Mouse (Mus musculus): ENCODE results near the gene Gm13090.

The Gm13090 gene

DNA sequence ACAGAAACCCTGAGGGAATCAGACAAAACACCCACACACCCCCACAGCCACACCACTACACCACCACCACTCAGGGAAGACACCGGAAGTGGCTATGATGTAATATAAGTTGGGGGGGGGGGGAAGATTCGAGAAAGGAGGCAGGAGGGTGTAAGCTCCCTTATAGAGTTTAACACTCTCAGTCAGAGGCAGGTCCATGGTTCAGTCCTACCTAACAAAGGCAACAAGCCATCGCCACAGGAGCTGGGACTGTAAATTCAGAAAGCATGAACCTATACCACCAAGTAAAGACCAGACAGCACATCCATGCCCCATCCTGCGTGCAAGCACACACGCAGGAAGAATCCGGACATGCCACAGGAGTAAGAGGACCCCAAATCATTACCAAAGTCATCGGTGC is at the start of gene Gm13090:
TSS of gene Gm13090 (plus strand) at position 301 of the 400 bp plus-strand sequence.
- DNase-seq: no peak

DNA sequence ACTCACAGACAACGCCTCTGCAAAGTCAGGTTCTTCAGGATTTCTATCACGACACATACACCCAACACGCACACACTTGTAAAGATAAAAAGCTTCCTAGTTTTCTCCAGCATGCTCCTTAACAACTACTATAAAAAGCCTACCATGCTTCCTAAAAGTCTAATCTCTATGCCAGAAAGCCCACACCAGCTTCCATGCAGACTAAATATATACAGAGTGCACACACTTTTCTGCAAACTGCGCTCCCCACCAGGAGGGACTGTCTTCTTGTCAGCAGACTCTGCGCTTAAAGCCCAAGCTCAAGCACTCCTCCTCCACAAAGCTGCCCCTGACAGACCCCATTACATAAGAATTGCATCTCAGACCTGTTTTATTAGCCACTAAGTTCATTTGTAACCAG is 47.9 kb upstream of the Gm13090 start:
- no peak for DNase-seq

DNA sequence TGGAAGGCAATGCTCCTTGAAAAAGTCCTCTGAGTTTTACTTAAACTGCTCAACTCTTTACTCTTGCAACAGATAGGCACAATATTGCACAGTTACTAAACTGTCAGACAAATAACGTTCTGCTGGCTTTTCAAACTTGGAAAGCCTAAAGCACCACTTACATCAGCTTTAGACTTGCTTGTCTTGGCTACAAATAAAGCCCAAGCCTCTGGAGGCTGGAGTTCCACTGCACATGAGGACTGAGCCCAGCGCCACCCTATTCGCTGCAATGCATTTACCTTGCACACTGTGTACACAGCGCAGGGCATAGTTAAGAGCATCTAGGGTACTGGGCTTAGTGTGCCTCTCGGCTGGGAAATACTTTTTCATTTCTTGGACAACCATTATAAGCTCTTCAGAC is 46.1 kb upstream of the Gm13090 start:
- DNase-seq: peak; percentile 82

DNA sequence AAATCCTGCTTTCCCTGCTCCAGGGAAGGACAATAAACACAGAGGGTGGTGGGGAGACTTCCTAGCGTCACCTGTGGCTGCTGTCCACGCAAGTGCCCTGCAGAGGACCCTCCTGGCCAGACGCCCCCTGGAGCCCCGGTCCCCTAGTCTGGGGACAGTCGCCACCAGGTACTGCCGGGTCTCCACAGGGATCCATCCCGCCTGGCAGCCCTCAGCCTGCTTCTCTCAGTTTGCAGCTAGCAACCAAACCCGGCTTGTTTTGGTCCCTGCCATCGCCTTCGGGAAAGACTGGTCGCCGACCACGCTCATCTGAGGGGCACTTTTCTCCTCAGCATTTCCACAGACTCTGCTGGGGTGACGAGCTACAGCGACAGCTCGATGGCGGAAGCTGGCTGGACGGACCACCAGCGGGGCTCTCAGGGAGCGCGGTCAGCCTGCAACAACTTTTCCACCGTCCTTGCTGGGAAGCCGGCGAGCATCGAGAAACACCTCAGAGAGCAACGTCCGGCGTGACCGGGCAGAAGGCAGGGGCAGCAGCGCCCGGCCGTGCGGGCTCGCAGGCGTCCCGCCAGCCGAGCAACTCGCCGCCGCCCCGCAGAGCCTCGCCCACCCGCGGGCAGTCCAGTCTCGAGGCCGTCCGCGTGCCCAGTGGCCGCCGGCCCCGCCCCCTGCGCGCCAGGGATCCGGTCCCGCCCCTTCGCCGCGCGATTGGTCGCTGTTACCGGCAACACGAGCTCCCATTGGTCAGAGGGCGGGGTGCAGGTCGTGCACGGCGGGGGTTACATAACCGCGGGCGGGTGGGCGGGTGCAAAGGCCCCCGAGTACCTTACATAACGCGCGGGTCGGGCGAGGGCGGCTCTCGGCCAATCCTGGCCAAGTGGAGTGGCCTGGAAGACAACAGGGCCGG is 45.1 kb upstream of the Gm13090 start, which contains the start of gene Per3:
TSS of gene Per3 (minus strand) at position 629 of the 907 bp plus-strand sequence.
- DNase-seq: peak; percentile 99

DNA sequence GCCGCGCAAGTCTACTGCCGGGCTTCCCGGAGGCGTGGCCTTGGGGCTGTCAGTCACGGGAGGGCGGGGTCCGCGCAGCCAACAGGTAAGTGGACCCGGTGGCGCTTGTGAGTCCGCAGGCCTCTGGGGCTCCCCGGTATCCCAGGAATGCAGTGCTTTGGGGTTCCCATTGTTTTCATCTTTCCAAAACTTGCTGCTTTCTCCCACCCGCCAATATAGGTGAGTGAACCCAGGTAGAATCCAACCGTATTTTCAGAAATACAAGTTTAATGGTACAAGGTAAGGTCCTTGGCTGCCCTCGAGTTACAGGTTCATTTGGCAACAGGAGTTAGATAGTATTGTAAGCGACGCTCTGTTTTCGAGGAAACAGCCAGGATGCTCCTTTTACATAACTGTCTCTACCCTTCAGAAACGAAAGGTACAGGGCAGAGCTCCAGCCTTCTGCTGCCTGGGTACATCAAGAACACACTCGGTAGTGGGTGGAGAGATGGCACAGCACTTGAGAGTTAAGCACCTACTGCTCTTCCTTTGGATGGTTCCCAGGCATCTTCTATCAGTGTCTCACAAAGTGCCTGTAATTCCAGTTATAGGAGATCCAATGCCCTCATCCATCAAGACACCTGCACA is 44.3 kb upstream of the Gm13090 start:
- DNase-seq: peak; percentile 16

DNA sequence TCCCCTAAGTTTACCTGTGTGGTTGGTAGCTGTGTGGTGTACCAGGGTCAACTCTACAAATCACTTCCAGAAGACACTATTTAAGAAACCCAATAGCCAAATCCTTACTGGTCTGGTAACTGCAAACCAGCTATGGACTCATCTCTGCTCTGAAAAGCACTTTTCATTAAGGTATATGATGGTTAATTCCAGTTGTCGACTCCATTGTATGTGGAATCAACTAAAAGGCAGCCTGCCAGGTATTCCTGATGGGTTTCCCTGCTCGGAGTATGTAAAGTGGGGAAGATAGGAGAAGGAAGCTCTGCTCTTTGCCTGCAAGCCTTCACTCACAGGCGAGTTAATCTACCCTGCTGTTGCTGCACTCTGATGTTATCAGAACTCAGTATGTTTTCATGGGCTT is 42.8 kb upstream of the Gm13090 start:
- DNase-seq: no peak

DNA sequence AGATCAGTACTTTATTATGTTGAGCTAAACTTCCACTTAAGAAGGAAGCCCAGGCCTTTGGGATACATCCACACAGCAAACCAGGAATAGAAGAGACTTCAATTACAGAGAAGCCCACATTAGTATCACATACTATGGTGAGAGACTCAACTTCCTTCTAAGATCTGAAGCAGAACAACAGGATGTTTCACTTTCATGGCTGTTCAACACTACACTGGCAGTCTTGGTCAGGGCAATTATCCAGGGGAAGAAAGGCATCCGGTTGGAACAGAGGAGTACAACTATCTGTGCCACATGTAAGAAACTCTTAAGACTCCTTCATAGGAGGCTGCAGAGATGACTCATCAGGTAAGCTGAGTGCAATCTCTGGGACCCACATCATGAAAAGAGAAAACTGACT is 38.2 kb upstream of the Gm13090 start:
- DNase-seq: no peak

DNA sequence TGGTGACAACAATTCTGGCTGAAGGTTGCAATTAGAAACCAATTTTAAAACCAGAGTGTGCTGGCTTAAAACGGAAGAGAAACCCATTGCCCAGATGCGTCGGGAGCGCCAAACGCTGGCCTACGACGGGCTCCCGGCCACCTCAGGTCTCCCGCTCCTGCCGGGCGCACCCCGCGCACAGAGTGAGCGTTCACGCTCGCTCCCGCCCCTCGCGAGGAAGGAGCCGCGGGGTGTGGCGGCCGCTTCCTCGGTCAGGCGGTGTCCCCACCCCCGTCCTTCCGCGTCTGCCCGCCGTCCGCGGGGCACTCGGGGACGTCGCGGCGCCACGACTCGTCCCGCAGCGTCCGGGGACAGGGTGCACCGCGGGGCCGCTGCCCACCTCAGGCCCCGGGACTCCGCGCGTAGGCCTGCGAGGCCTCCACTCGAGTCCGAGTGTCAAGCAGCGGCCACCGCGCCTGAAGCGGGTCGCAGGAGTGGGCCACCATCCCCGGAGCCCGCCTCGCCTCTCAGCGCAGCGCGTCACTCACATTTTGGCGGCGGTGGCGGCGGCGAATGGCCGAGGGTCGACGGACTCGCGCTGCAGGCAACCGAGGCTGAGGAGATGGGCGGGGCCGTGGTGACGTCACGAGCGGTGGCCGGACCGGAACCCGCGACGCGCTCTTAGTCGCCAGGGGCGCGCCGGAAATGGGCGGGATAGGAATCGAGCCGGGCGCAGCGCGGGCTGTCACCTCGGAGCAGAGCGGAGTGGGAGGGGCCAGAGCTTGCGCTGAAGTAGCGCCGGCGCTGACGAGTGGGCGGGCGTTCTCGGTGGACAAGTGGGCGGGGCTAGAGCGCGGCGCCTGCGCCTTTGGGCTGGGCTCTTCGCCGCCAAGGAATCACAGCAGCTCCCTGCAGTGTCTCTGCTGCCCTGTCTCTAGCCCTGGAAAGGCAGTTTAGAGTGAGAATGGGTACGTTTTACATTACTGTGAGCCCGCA is 31.7 kb upstream of the Gm13090 start, which contains the start of gene Vamp3:
TSS of gene Vamp3 (minus strand) at position 617 of the 975 bp plus-strand sequence.
- peak; percentile 99 for DNase-seq

DNA sequence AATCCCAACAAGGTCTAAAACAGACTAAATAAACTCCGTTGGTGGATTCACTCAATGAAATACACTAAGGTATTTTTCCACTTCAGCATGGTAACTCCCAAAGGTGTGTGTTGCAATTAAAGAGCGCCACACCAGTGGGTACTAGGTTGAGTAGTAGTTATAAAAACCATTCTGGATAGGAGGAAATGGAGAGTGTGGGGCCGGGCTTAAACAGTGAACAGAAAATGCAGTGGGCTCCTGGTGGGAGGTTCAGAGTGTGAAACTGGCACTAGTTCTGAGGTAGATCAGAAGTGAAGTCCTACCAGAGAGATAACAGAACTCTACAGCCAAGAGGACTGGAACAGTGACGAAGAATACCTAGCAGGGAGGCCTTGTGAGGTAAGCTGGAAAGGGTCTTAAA is 30.7 kb upstream of the Gm13090 start:
- no peak for DNase-seq

DNA sequence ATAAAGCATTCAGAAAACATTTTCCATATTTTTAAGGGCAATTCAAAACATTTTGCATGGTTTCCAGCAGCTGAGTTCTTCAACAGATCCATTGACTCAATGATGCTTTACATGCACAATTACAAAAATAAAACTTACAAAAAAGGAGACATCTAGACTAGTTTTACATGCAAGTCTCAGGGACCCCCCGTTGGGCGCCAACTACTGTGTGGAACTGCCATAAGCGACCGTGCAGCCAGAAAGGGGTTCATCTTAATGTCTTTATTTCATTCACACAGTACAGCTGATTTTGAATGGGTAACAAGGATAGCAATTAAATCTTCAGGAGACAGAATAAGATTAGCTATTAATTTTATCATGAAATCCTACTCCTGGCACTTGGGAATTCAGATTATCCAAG is 29.8 kb upstream of the Gm13090 start:
- DNase-seq: no peak

DNA sequence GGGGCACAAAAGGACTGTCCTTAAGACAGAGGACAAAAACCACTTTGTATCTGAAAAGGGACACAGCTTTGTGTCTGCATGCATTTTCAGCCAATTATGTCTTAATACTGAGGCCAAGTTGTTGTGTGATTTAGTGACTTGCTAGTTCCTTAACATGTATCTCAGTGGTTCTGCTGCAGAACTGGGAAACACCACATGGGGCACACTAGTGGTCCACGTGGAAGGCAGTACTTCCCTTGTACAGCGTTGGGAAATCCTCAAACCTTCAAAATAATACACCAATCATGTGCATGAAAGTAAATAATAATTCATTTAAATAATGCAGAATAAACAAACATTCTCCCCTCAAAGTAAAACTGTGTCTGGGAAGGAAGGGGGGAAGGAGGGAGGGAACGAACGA is 20.6 kb upstream of the Gm13090 start:
- no peak for DNase-seq

DNA sequence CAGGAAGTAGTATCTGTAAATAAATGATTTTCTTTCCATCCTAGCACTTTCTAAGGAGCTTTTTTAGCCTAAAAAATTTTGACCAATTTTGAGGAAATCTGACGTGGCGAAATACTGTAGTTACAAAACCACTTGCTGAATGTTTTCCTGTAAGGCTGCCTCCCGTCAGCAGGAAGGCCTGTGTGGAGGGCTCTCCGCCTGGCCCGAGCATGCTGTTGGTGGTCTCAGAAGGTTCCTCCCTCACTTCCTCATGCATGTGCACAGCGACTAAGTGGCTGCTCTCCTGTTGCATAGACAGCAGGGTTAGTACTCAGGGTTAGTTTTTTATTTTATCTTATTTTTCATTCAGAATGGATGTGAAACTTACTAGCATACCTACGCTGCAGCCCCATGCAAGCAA is 18.4 kb upstream of the Gm13090 start:
- DNase-seq: no peak

DNA sequence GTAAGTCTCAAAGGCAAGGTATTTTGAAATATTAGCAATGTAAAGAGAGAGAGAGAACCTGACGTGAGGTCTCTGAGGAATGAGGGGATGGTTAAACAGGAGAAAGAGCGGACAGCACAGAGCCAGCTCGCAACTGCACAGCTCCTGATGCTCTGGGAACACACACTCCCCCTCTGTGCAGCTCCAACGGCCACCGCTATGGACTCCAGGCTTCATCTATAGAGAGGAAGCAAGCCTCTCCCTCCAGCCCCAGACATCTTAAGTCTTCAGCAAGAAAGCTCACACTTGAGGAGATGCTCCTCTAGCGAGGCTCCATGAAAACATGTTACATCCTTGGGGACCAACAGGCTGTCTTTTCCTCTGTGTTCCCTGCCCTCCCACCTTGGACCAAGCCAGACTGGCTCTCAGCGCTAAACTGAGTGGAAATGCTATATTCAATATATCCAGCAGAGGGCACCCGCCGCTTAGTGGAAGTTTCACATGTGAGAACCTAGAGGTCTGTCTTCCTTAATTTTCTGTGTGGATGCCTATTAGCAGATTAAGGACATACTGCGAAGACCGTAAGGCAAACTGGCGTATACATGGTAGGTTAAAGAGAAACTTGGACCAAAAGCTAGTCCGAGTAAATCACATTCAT is 16.1 kb upstream of the Gm13090 start:
- peak; percentile 89 for DNase-seq

DNA sequence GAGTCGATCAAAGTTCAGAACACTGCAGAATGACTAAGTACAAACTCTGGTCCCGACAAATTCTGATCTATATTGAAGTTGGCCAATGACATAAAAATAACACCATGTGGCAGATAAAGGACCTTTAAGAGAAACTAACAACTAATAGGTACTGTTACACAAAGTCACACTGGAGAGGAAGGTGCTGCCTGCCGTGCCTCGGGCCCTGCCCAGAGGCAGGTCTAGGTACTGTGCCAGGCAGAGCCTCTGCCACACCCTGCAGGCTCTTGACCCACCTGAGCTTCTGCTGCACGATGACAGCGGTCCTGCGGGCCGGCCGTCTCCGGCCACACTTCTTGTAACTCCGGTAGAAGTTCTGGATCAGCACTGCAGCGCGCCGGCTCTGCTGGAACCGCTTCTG is 14.6 kb upstream of the Gm13090 start:
- DNase-seq: no peak

DNA sequence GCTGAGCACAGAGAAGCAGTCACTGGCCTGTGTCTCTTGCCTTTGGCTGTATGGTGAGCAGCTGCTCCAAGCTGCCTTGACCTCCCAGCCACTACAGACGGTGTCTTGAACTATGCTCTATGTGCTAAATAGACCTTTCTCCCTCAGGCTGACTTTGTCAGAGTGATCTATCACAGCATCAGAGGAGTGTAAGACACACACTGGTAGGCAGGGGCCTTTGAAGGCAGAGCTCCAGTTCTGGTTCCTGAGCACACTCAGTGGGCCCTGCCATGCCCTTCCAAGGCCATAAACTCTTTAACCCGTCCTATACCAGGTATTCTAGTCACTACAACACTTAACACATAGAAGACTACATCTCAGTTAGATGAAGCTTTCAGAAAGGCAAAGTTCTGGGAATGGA is 8.0 kb upstream of the Gm13090 start:
- DNase-seq: no peak

DNA sequence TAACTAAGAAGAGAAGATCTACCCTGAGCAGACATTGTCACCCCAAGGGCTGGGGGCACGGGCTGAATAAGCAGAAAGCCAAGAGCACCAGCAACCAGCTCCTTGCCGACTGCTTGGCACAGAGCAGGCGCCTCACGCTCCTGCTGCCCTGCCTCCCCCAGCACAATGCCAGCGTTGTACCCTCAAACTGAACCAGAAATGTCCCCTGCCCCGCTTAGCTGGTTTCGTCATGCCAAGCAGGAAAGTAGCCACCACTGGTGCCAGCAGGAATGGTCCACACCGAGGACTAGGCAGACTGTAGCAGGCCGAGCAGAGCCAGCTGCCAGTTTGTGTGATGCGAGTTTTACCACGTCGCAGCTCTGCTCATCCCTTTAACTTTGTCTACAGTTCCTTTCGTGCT is 7.4 kb upstream of the Gm13090 start:
- no peak for DNase-seq

DNA sequence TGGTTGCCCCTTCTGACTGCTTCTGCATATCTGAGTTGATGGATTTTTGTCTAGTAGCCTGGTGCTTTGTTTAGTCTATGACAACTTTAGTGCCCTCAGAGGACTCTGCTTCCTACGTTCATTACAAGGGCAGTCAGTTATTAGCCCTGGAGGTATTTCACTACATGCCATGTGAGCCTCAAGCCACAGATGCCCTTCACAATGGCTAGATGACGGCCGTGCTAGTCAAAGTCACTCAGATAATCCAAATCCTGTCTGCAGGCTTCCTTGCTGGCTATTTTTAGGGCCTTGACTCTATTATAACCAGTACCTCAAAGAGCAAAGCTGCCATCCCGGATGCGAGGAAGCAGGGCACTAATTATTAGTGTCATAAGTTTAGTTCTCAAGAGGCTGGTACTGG is 6.3 kb upstream of the Gm13090 start:
- DNase-seq: no peak

DNA sequence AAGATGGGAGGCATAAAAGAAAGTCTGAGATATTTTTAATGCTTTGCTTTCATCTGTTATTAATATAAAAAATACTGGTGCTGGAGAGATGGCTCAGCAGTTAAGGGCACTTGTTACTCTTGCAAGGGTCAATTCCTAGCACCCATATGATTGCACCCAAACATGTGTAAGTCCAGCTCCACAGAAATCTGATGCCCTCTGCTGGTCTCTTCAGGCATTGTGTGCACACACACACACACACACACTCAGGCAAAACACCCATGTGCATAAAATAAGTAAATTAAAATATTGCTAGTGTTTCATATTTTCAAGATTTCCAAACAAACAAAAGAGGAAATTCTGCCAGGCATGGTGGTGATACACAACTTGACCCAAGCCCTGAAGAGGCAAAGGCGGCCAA is 2.0 kb upstream of the Gm13090 start:
- DNase-seq: no peak

DNA sequence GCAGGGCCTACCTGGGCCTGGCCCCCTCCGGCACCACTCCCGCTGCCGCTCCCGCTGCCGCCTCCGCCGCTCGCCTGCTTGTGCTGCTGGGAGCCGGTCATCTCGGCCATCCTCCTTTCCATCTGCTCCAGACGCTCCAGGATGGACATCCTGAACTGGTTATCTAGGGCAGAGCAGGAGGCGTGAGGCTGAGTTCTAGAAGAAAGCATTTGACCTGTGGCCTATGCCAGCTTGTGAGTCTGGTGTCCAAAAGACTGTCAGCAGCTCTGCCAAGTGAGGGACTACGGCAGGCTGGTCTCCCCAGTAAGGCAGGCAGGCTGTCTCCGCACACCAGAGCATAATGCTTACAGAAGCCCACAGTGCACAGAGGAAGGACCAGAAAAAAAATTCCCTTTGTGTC is 551 bp upstream of the Gm13090 start:
- DNase-seq: no peak

DNA sequence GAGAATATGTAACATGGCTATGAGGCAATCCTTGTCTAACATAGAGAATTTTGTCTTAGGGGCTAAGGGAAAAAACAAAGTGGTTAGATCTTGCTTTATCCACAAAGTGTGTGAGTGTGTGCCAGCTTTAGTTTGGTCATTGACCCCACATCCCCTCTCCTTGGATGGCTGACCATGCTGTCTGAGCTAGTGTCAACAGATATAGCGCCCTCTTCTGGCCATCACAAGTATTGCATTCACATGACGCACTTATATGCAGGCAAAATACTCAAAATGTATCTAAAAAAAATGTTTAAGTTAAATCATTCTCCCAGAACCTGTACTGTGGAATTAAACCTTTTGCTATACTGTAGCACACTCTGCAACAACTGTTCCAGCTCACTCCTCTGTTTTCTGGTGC is 5.8 kb downstream of the Gm13090 start:
- DNase-seq: peak; percentile 38

DNA sequence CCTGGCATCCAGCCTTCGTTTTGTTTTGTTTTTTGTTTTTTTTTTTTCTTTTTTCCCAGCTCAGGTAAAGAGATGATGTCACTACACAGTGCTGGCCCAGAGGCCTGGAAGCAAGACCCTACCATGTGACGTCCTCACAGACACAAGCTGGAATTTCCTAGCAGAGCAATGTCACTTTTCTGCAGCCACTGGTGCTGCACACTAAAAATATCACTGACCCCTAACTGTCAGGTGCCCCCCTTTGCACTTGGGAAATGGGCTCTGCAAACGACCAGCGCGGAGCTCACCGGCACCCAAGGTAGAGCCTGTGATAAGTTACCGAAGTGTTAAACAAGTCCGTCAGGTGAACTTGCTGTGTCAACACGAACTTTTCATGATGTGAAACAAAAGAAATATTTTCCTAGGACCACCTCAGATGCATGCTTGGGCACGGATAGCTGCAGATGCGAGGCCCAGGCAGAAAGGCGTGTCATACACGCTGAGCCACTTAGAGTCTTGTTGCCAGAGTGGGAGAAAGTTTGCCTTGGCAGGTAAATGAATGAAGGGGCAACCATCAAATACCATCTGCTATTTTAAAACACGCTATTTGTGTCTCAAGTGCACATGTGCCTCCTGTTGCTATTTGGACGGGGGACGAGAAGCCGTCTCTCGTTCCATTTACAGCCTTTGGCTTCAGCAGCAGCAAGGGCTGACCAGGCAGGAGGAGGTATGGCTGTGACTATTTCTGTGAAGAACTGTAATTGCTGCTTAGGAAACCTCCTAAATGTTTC is 7.1 kb downstream of the Gm13090 start:
- DNase-seq: no peak

DNA sequence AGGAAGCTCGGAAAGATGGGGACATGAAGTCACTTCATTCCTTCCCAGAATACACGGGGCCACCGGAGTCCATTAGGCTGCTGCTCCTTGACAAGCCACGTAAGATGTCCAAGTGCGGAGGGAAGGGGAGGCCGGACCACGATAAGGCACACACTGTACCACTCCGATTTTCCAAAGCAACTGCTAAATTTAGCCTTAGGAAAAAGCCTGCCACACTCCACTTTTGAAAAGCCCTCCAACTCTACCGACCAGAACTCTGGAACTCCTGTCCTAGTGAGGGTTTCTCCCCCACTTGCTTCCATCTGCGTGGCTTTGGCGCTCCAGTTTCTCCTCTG is 7.7 kb downstream of the Gm13090 start:
- DNase-seq: no peak
